Mouse (Mus musculus): ENCODE measurements around the gene Olfr1390. TPM values are rescaled to one million over a fixed set of nuclear protein-coding genes. Genes with fewer than 3 reads are reported as not detected.
"Not testable (repeated sequence)": the region's sequence is repeated elsewhere in the genome, so short reads cannot be mapped to it uniquely, and the experiment has no call there.

Olfr1390 gene
- polyA plus RNA-seq, 1 experiment from 2014 or later: not detected

DNA sequence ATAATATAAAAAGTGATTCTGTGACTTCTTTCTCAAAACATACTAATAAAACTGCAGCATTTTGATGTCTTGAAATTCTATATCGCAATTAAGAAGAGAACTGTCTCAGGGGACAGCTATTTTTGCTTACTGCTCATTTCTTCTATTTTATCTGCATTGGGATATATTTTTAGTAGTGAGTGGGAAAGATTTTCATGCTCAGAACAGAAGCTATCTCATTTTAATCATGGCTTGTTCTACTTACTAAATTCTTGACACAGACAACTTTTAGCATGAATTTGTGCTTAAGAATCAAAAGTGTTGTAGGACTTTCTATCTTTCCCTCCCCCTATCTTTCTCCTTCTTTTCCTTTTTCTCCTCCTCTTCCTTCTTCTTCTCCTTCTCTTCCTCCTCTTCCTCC, 5.3 kb upstream of the Olfr1390 start:
- whole genome bisulfite sequencing: 75% methylated on average over 1 of the region's 1 CpGs
- no peaks in the 10 kb centered on the region for H3K27me3 ChIP-seq (replicated peaks; ENCODE audit: control insufficient read depth, insufficient read depth, low read length)
- TF ChIP-seq CTCF (IDR thresholded peaks at IDR 0.05; ENCODE audit: low read depth): no peak

GRCm38 (mm10) chr11:49337150-49337832, 2.3 kb downstream of the Olfr1390 start:
- H3K27ac ChIP-seq (ENCODE audit: low read depth, low read length): no peak overlapping the region
- H3K4me2 ChIP-seq (replicated peaks; ENCODE audit: low read depth): no peak overlapping the region
- no peaks in the 10 kb centered on the region for H3K4me1 ChIP-seq (replicated peaks; ENCODE audit: control insufficient read depth, insufficient read depth, low read length)
- no peak for TF ChIP-seq CTCF (IDR thresholded peaks at IDR 0.05; ENCODE audit: low read depth)
- WGBS: 69% methylated on average over 4 of the region's 4 CpGs
- H3K9ac ChIP-seq (ENCODE audit: low read depth, low read length): no peak overlapping the region
- ATAC-seq: no peak
- no peaks in the 10 kb centered on the region for H3K9me3 ChIP-seq (ENCODE audit: control insufficient read depth)
- H3K27me3 ChIP-seq (replicated peaks; ENCODE audit: control insufficient read depth, insufficient read depth, low read length): no peaks in the 10 kb centered on the region
- H3K4me3 ChIP-seq (ENCODE audit: low read depth, low read length): no peak overlapping the region
- no peaks in the 10 kb centered on the region for H3K36me3 ChIP-seq (ENCODE audit: control insufficient read depth, insufficient read depth)

More for the DNA sequence above, 5.3 kb upstream of the Olfr1390 start:
- no peak overlapping the region for H3K27ac ChIP-seq (ENCODE audit: low read depth, low read length)
- no peak overlapping the region for H3K4me3 ChIP-seq (ENCODE audit: low read depth, low read length)
- H3K9ac ChIP-seq (ENCODE audit: low read depth, low read length): no peak overlapping the region
- no peaks in the 10 kb centered on the region for H3K9me3 ChIP-seq (ENCODE audit: control insufficient read depth)
- H3K4me2 ChIP-seq (replicated peaks; ENCODE audit: low read depth): no peak overlapping the region
- no peaks in the 10 kb centered on the region for H3K4me1 ChIP-seq (replicated peaks; ENCODE audit: control insufficient read depth, insufficient read depth, low read length)
- H3K36me3 ChIP-seq (ENCODE audit: control insufficient read depth, insufficient read depth): no peaks in the 10 kb centered on the region
- ATAC-seq: no peak

- Histone ChIP-seq H3K4me3 (ENCODE audit: low read depth, low read length) (no peak overlapping the region), H3K27me3 (replicated peaks; ENCODE audit: control insufficient read depth, insufficient read depth, low read length) (no peaks in the 10 kb centered on the region), H3K9me3 (ENCODE audit: control insufficient read depth) (no peaks in the 10 kb centered on the region), H3K36me3 (ENCODE audit: control insufficient read depth, insufficient read depth) (no peaks in the 10 kb centered on the region), H3K27ac (ENCODE audit: low read depth, low read length) (no peak overlapping the region), H3K9ac (ENCODE audit: low read depth, low read length) (no peak overlapping the region), H3K4me1 (replicated peaks; ENCODE audit: control insufficient read depth, insufficient read depth, low read length) (no peaks in the 10 kb centered on the region), H3K4me2 (replicated peaks; ENCODE audit: low read depth) (no peak overlapping the region)
- no peak for TF ChIP-seq CTCF (IDR thresholded peaks at IDR 0.05; ENCODE audit: low read depth)
- ATAC-seq: no peak
Measured at GRCm38 (mm10) chr11:49383133-49383532, 48.1 kb downstream of the Olfr1390 start.

DNA sequence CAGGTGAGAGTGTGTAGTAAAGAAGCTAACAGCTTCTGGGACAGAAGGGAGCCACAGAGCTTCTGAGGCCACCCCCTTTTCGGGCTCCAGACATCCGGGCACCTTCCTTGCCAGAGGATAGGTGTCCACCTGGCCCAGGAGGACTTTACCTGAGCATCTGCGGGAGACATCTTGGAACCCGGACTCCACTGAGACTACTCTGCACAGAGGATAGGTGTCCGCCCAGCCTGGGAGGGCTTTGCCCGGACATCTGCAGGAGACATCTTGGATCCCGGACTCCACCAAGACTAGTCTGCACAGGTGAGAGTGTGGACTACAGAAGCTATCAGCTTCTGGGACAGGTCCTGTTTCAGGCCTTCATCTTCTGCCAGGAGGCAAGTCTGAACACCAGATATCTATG, 51.1 kb downstream of the Olfr1390 start:
- WGBS: 94% methylated on average over 7 of the region's 7 CpGs
- not testable (repeated sequence) for H3K36me3 ChIP-seq (ENCODE audit: control insufficient read depth, insufficient read depth); H3K4me1 ChIP-seq (replicated peaks; ENCODE audit: control insufficient read depth, insufficient read depth, low read length); H3K9ac ChIP-seq (ENCODE audit: low read depth, low read length); H3K4me2 ChIP-seq (replicated peaks; ENCODE audit: low read depth); H3K4me3 ChIP-seq (ENCODE audit: low read depth, low read length); H3K27me3 ChIP-seq (replicated peaks; ENCODE audit: control insufficient read depth, insufficient read depth, low read length); ATAC-seq; H3K9me3 ChIP-seq (ENCODE audit: control insufficient read depth); H3K27ac ChIP-seq (ENCODE audit: low read depth, low read length)

Other genes starting within 250 kb of the Olfr1390 start
- gene Olfr1396, start 220.3 kb upstream of the Olfr1390 start, polyA plus RNA-seq (2015; fragmentation: Nextera tagmentation; extraction: Ambion mirVana): 0.04 TPM in 1 of 2 replicates, not detected in the other
- gene Olfr1395, start 192.9 kb upstream of the Olfr1390 start, polyA plus RNA-seq (2015; fragmentation: Nextera tagmentation; extraction: Ambion mirVana): not detected in 2 replicates
- gene Olfr1394, start 180.8 kb upstream of the Olfr1390 start, polyA plus RNA-seq (2015; fragmentation: Nextera tagmentation; extraction: Ambion mirVana): not detected in 2 replicates
- gene Btnl9, start 148.0 kb upstream of the Olfr1390 start, polyA plus RNA-seq (2015; fragmentation: Nextera tagmentation; extraction: Ambion mirVana): 0.75 and 0.86 TPM in 2 replicates
- 8.4 TPM in 2 replicates for gene Zfp62, start 131.9 kb upstream of the Olfr1390 start, polyA plus RNA-seq (2015; fragmentation: Nextera tagmentation; extraction: Ambion mirVana)
- gene Mgat1, start 91.0 kb upstream of the Olfr1390 start, polyA plus RNA-seq (2015; fragmentation: Nextera tagmentation; extraction: Ambion mirVana): 59.0 and 62.2 TPM in 2 replicates
- 0.16 TPM in 1 of 2 replicates, not detected in the other for gene Olfr1393, start 56.9 kb upstream of the Olfr1390 start, polyA plus RNA-seq (2015; fragmentation: Nextera tagmentation; extraction: Ambion mirVana)
- 0.08 TPM in 1 of 2 replicates, not detected in the other for gene Olfr1392, start 49.9 kb upstream of the Olfr1390 start, polyA plus RNA-seq (2015; fragmentation: Nextera tagmentation; extraction: Ambion mirVana)
- gene Olfr10, start 30.4 kb upstream of the Olfr1390 start, polyA plus RNA-seq (2015; fragmentation: Nextera tagmentation; extraction: Ambion mirVana): not detected in 2 replicates
- gene Olfr1391, start 12.4 kb upstream of the Olfr1390 start, polyA plus RNA-seq (2015; fragmentation: Nextera tagmentation; extraction: Ambion mirVana): not detected in 2 replicates
- gene Olfr1389, start 87.9 kb downstream of the Olfr1390 start, polyA plus RNA-seq (2015; fragmentation: Nextera tagmentation; extraction: Ambion mirVana): not detected in 2 replicates
- gene Olfr1388, start 101.4 kb downstream of the Olfr1390 start, polyA plus RNA-seq (2015; fragmentation: Nextera tagmentation; extraction: Ambion mirVana): 0.10 TPM in 2 replicates
- not detected in 2 replicates for gene Olfr1387, start 120.2 kb downstream of the Olfr1390 start, polyA plus RNA-seq (2015; fragmentation: Nextera tagmentation; extraction: Ambion mirVana)
- not detected in 2 replicates for gene Olfr1386, start 129.9 kb downstream of the Olfr1390 start, polyA plus RNA-seq (2015; fragmentation: Nextera tagmentation; extraction: Ambion mirVana)
- not detected in 2 replicates for gene Olfr1385, start 153.9 kb downstream of the Olfr1390 start, polyA plus RNA-seq (2015; fragmentation: Nextera tagmentation; extraction: Ambion mirVana)
- gene Olfr1384, start 171.5 kb downstream of the Olfr1390 start, polyA plus RNA-seq (2015; fragmentation: Nextera tagmentation; extraction: Ambion mirVana): not detected in 2 replicates
- gene Olfr1383, start 184.5 kb downstream of the Olfr1390 start, polyA plus RNA-seq (2015; fragmentation: Nextera tagmentation; extraction: Ambion mirVana): not detected in 2 replicates
- not detected in 2 replicates for gene Olfr1382, start 193.1 kb downstream of the Olfr1390 start, polyA plus RNA-seq (2015; fragmentation: Nextera tagmentation; extraction: Ambion mirVana)
- gene Olfr1381, start 208.3 kb downstream of the Olfr1390 start, polyA plus RNA-seq (2015; fragmentation: Nextera tagmentation; extraction: Ambion mirVana): not detected in 2 replicates
- gene Olfr1380, start 221.7 kb downstream of the Olfr1390 start, polyA plus RNA-seq (2015; fragmentation: Nextera tagmentation; extraction: Ambion mirVana): not detected in 2 replicates